Mouse (Mus musculus) forebrain, embryonic 13.5 days (tissue): ENCODE results near the gene Olfr362. TPM values are rescaled to one million over a fixed set of nuclear protein-coding genes. Genes with fewer than 3 reads are reported as not detected.
"Not testable (repeated sequence)": the region's sequence is repeated elsewhere in the genome, so short reads cannot be mapped to it uniquely, and the experiment has no call there.

Experiments
- ATAC-seq: fragments of 200-750 bp; cut with Nextera tagmentation; 2 replicates; pipeline ENCODE4 v1.8.0; 2017
- H3K27ac ChIP-seq: fragments of 300-500 bp; sonication (generic); 2 replicates; pipeline ENCODE4 v1.5.1; 2015; ENCODE audit warnings: inconsistent platforms, mild to moderate bottlenecking, moderate library complexity
- H3K27me3 ChIP-seq: fragments of 300-500 bp; sonication (generic); 2 replicates; pipeline ENCODE4 v1.6.1; 2015; ENCODE audit warnings: mild to moderate bottlenecking, inconsistent platforms
- H3K36me3 ChIP-seq: fragments of 300-500 bp; sonication (generic); 2 replicates; pipeline ENCODE4 v1.6.1; 2015; ENCODE audit warnings: mild to moderate bottlenecking, inconsistent platforms; ENCODE audit not compliant: poor library complexity, severe bottlenecking
- H3K4me1 ChIP-seq: fragments of 300-500 bp; sonication (generic); 2 replicates; pipeline ENCODE4 v1.6.1; 2015; ENCODE audit warnings: inconsistent platforms
- H3K4me2 ChIP-seq: fragments of 300-500 bp; sonication (generic); 2 replicates; pipeline ENCODE4 v1.6.1; 2015; ENCODE audit warnings: inconsistent platforms, mild to moderate bottlenecking, moderate library complexity
- H3K4me3 ChIP-seq: fragments of 300-500 bp; sonication (generic); 2 replicates; pipeline ENCODE4 v1.5.1; 2015; ENCODE audit warnings: mild to moderate bottlenecking, inconsistent platforms
- H3K9ac ChIP-seq: fragments of 300-500 bp; sonication (generic); 2 replicates; pipeline ENCODE4 v1.6.1; 2015; ENCODE audit warnings: mild to moderate bottlenecking, inconsistent platforms
- H3K9me3 ChIP-seq: fragments of 300-500 bp; sonication (generic); replicated peaks from 2 replicates; pipeline ENCODE4 v1.6.1; 2016; ENCODE audit warnings: inconsistent platforms
- WGBS: fragments of 180-500 bp; shearing (Covaris S2); methylation state at CpG from one replicate; pipeline ENCODE4 v1.1.7; 2015; 5-methylcytosine and 5-hydroxymethylcytosine counted together
- polyA plus RNA-seq: library from polyadenylated mRNA; unstranded; fragments of >200 nt; fragmentation: Nextera tagmentation; extraction: Ambion mirVana; gene quantifications from 2 replicates; pipeline ENCODE4 v1.2.1, GENCODE M21; 2015

Gene Olfr362
- polyA plus RNA-seq: not detected in 2 replicates

GRCm38 (mm10) chr2:37117810-37118209 is at the start of gene Olfr362:
TSS of gene Olfr362 (minus strand) at chr2:37117910.
- no peak within 1 kb of the TSS for H3K4me3 ChIP-seq
- H3K4me2 ChIP-seq: no peak within 1 kb of the TSS
- no peak within 1 kb of the TSS for H3K9ac ChIP-seq
- H3K27me3 ChIP-seq: no peaks in the 10 kb centered on the region
- no peaks in the 10 kb centered on the region for H3K36me3 ChIP-seq
- 94% methylated on average over 1 of the region's 1 CpGs for WGBS
- no peak for ATAC-seq
- no peaks in the 10 kb centered on the region for H3K4me1 ChIP-seq
- no peak within 1 kb of the TSS for H3K27ac ChIP-seq
- H3K9me3 ChIP-seq: peaks cover 20% of the 10 kb centered on the region; the same call in 1 of the 2 replicates

- no peaks in the 10 kb centered on the region for H3K36me3 ChIP-seq
- H3K4me2 ChIP-seq: no peak within 1 kb of the TSS
- ATAC-seq: no peak
- 88% methylated on average over 3 of the region's 3 CpGs for WGBS
- H3K9ac ChIP-seq: no peak within 1 kb of the TSS
- no peaks in the 10 kb centered on the region for H3K4me1 ChIP-seq
- H3K4me3 ChIP-seq: no peak within 1 kb of the TSS
- peaks cover 16% of the 10 kb centered on the region for H3K9me3 ChIP-seq
- no peak within 1 kb of the TSS for H3K27ac ChIP-seq
- no peaks in the 10 kb centered on the region for H3K27me3 ChIP-seq
Measured at GRCm38 (mm10) chr2:37139022-37139421, 21.3 kb upstream of the Olfr362 start, which contains the start of gene Olfr364-ps1. TSS of gene Olfr364-ps1 (plus strand) at chr2:37139322.

- not testable (repeated sequence) for H3K27me3 ChIP-seq, H3K4me1 ChIP-seq, ATAC-seq, H3K4me2 ChIP-seq, H3K9ac ChIP-seq, H3K27ac ChIP-seq, H3K36me3 ChIP-seq, H3K4me3 ChIP-seq
- peaks cover 12% of the 10 kb centered on the region; the same call in 1 of the 2 replicates for H3K9me3 ChIP-seq
- 75% methylated on average over 1 of the region's 1 CpGs for WGBS
Measured at GRCm38 (mm10) chr2:37089190-37089589, 28.5 kb downstream of the Olfr362 start, which contains the start of gene Olfr361. TSS of gene Olfr361 (minus strand) at chr2:37089290.

- Histone ChIP-seq H3K27me3 (no peaks in the 10 kb centered on the region), H3K4me1 (no peaks in the 10 kb centered on the region), H3K9me3 (peaks cover 19% of the 10 kb centered on the region; the same call in 1 of the 2 replicates), H3K4me3 (no peak within 1 kb of the TSS), H3K9ac (no peak within 1 kb of the TSS), H3K4me2 (no peak within 1 kb of the TSS), H3K27ac (no peak within 1 kb of the TSS), H3K36me3 (no peaks in the 10 kb centered on the region)
- no peak for ATAC-seq
Measured at GRCm38 (mm10) chr2:37065446-37065845, 52.3 kb downstream of the Olfr362 start, which contains the start of gene Olfr360. TSS of gene Olfr360 (plus strand) at chr2:37065746.

Other genes with a start within 250 kb of the Olfr362 start
- not detected in 2 replicates for gene Olfr352, start 249.4 kb downstream of the Olfr362 start, polyA plus RNA-seq
- gene Olfr353, start 225.0 kb downstream of the Olfr362 start, polyA plus RNA-seq: not detected in 2 replicates
- not detected in 2 replicates for gene Olfr354, start 212.2 kb downstream of the Olfr362 start, polyA plus RNA-seq
- not detected in 2 replicates for gene Olfr355, start 189.0 kb downstream of the Olfr362 start, polyA plus RNA-seq
- not detected in 2 replicates for gene Olfr356, start 180.8 kb downstream of the Olfr362 start, polyA plus RNA-seq
- not detected in 2 replicates for gene Olfr357, start 124.1 kb downstream of the Olfr362 start, polyA plus RNA-seq
- gene Olfr358, start 108.6 kb downstream of the Olfr362 start, polyA plus RNA-seq: not detected in 2 replicates
- not detected in 2 replicates for gene Olfr360, start 52.2 kb downstream of the Olfr362 start, polyA plus RNA-seq
- gene Olfr361, start 28.6 kb downstream of the Olfr362 start, polyA plus RNA-seq: not detected in 2 replicates
- not detected in 2 replicates for gene Olfr364-ps1, start 21.4 kb upstream of the Olfr362 start, polyA plus RNA-seq
- not detected in 2 replicates for gene Olfr365, start 70.3 kb upstream of the Olfr362 start, polyA plus RNA-seq
- gene Olfr366, start 93.7 kb upstream of the Olfr362 start, polyA plus RNA-seq: not detected in 2 replicates
- not detected in 2 replicates for gene Olfr368, start 208.6 kb upstream of the Olfr362 start, polyA plus RNA-seq
- 74.2 and 77.9 TPM in 2 replicates for gene Pdcl, start 241.4 kb upstream of the Olfr362 start, polyA plus RNA-seq